Mouse (Mus musculus): ENCODE measurements around the gene Psmb5. TPM values are rescaled to one million over a fixed set of nuclear protein-coding genes. Genes with fewer than 3 reads are reported as not detected.

Psmb5 gene
- polyA plus RNA-seq, 1 experiment from 2014 or later: 364 TPM

DNA sequence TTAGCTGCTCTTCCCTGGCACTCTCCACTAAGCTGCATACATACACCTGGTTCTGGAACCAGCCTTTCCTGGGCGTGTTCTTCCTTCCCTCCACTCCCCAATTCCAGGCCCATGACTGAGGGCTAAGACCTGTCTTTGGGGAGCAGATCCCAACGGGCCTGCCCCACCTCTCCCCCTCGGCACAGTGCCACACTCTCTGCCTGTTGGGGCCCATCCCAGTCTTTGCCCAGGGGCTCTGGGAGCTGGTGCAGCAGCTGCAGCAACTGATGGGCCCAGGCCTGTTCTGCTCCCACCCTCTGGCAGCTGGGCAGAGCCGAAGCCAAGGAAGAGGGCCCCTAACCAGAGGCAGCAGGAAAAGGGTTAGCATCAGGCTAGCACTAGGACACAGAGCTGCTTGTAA lies 43.6 kb downstream of the Psmb5 start:
- no peaks in the 10 kb centered on the region for H3K27me3 ChIP-seq
- peak overlapping the region; percentile 94 for H3K27ac ChIP-seq (replicated peaks)
- H3K4me2 ChIP-seq (replicated peaks): peak overlapping the region; percentile 80
- peak overlapping the region; percentile 88 for H3K4me3 ChIP-seq (replicated peaks)
- H3K4me1 ChIP-seq: peaks cover 58% of the 10 kb centered on the region
- peaks cover 24% of the 10 kb centered on the region for H3K36me3 ChIP-seq
- no peak overlapping the region for H3K9ac ChIP-seq
- H3K9me3 ChIP-seq (replicated peaks): no peaks in the 10 kb centered on the region
- ATAC-seq (ENCODE audit: insufficient number of reproducible peaks, low FRiP score, low TSS enrichment, low read depth): peak; percentile 34
- 5% methylated on average over 4 of the region's 4 CpGs for whole genome bisulfite sequencing

DNA sequence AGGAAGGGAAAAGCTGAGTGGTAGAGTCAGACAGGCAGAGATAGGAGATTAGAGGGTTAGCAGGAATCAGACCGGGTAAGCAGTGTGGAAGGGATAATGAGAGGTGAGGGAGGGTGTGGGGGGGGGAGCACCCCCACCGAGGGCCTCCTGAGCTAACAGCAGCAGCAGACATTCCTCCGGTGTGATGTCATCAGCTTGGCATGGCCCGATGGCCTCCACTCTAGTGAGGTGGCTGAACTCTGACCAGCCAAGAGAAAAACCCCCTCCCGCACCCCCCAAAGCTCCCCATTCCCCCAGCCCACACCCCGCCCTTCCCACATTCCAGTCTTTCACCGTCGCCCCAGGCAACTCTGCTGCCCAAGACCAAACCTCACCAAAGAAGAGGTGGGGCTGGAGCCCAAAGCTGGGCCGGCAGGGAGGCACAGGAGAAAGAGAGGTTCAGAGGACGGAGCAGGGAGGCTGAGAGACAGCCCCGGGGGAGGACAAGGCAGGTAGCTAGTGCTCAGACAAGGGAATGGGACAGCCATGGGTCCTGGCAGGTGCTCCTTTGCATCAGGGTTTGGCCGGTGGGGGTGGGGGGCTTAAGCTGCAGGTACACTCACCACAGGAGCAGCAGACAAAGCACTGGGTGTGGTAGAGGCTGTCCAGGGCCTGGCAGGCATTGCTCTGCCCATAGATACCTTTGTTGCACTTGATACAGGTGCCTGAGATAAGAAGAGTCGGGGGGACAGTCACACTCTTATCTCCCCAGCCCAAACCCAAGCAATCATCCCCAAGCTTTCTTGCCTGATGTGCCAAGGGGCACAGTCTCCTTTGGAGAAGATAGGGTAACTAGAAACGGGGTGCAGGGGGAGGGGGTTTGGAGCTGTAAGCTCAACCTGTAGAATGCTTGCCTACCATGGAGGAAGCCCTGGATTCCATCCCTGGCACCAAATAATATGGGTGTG lies 44.8 kb downstream of the Psmb5 start:
- 12% methylated on average over 14 of the region's 14 CpGs for WGBS
- Histone ChIP-seq H3K27ac (replicated peaks) (peak overlapping the region; percentile 94), H3K36me3 (peaks cover 36% of the 10 kb centered on the region)

DNA sequence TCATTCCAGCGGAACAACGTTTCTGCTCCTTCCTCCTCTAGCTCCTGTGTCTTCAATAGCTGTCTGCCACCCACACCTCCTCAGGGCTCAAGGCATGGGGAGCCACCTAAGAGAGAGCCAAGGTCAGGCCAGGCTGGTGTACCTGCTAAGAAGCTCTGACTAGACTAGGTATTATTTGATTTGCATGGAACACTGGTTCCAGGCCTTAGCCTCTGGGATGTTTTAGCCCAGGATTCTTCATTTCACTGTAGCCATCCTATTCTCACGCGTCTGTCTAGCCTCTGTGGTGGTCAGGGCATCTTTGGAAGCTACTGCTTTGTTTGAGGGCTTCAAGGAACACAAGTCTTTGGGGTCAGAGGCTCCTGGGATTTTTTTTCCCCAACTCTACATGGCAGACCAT lies 45.7 kb downstream of the Psmb5 start:
- 53% methylated on average over 4 of the region's 4 CpGs for WGBS
- Histone ChIP-seq H3K9ac (no peak overlapping the region), H3K27me3 (no peaks in the 10 kb centered on the region), H3K36me3 (peaks cover 45% of the 10 kb centered on the region), H3K4me1 (peaks cover 49% of the 10 kb centered on the region), H3K27ac (replicated peaks) (0 out of 2 replicates have a peak overlapping the region, but pooled peaks have one; percentile 94), H3K4me2 (replicated peaks) (peak overlapping the region; percentile 80), H3K4me3 (replicated peaks) (0 out of 2 replicates have a peak overlapping the region, but pooled peaks have one; percentile 88), H3K9me3 (replicated peaks) (no peaks in the 10 kb centered on the region)
- ATAC-seq (ENCODE audit: insufficient number of reproducible peaks, low FRiP score, low TSS enrichment, low read depth): no peak

More for the DNA sequence above, 44.8 kb downstream of the Psmb5 start:
- peaks cover 49% of the 10 kb centered on the region for H3K4me1 ChIP-seq
- peak overlapping the region; percentile 88 for H3K4me3 ChIP-seq (replicated peaks)
- H3K4me2 ChIP-seq (replicated peaks): peak overlapping the region; percentile 80
- no peak overlapping the region for H3K9ac ChIP-seq
- no peaks in the 10 kb centered on the region for H3K9me3 ChIP-seq (replicated peaks)
- H3K27me3 ChIP-seq: no peaks in the 10 kb centered on the region
- ATAC-seq (ENCODE audit: insufficient number of reproducible peaks, low FRiP score, low TSS enrichment, low read depth): peak; percentile 17; the same call in 1 of the 2 replicates

DNA sequence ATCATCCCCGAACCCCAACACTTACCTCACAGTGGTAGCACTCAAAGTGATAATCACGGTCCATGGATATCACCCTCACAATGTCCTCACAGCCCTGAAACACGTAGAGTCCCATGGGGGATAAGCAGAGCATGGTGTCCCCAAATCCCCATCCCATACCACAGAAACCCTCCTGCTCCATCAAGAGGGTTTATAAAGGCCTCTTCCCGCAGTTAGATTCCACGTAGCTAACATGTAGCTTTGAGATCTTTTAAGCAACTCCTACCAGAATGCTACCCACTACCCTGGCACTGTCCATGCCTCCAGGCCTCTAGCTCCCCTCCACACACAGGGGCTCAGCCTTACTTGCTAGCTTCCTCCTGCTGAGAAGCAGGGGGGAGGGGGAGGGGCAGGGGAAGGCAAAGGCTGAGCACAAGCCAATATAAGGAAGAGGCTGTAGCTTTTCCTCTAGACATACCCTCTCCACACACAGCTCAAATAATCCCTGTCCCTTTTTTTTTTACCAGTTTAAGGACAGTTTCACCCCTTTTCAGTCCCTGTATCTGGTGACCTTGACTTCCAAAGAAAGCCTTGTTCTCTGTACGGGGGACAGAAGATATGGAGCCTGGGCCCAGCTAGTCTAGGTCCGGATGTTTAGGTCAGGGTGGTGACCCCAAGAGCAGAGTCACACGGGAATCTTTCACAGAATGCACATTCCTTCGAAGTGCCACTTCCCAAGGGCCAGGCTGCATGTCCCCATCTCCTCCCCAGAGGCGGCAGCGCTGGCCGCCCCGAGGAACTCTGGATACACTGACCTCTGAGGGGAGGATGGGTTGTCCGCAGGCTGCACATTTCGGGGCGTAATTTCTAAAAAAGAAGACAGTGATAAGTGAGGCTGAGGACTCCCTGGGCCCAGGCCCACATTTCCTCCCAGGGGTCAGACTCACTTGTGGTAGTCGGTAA lies 48.1 kb downstream of the Psmb5 start:
- WGBS: 50% methylated on average over 17 of the region's 17 CpGs
- H3K36me3 ChIP-seq: peaks cover 53% of the 10 kb centered on the region
- H3K27me3 ChIP-seq: no peaks in the 10 kb centered on the region
- H3K9ac ChIP-seq: no peak overlapping the region
- H3K4me1 ChIP-seq: peaks cover 38% of the 10 kb centered on the region
- 0 out of 2 replicates have a peak overlapping the region, but pooled peaks have one; percentile 39 for H3K27ac ChIP-seq (replicated peaks)
- H3K9me3 ChIP-seq (replicated peaks): no peaks in the 10 kb centered on the region
- no peak for ATAC-seq (ENCODE audit: insufficient number of reproducible peaks, low FRiP score, low TSS enrichment, low read depth)
- H3K4me2 ChIP-seq (replicated peaks): no peak overlapping the region
- no peak overlapping the region for H3K4me3 ChIP-seq (replicated peaks)

DNA sequence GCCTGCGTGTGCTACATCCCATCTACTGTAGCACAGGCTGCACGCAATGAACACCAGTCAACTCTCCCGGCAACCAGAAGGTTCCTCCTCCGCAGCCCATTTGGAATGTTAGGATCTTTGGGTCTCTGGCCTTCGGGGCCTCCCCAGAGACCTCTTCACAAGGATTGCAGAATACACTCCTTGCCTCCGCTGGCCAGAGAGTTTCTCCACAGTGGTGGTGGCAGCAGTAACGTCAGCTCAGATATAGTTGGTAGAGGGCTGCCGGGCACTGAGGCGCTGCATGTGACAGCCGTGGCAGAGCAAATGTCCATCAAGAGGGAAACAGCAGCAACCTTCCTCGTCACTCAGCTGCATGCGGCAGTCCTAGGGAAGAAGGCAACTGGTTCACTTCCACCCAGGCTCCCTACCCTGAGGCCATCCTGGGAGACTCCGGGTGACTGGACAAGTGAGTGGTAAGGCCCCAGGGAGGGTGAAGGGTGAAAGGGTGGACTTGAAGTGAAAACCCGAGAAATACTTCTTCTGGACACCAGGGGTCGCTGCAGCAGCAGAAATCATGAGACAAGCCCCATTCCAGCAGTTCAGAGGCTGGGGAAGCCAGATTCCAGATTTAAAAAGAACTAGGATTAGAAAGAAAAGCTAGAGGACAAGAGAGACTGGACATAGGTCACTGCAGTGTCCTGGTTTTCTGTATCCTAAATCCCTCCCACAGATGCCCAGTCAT lies 49.0 kb downstream of the Psmb5 start:
- no peak for ATAC-seq (ENCODE audit: insufficient number of reproducible peaks, low FRiP score, low TSS enrichment, low read depth)

More for the DNA sequence above, 49.0 kb downstream of the Psmb5 start:
- Histone ChIP-seq H3K4me2 (replicated peaks) (no peak overlapping the region), H3K9ac (no peak overlapping the region), H3K4me1 (peaks cover 30% of the 10 kb centered on the region), H3K36me3 (peaks cover 53% of the 10 kb centered on the region), H3K4me3 (replicated peaks) (no peak overlapping the region), H3K27ac (replicated peaks) (no peak overlapping the region), H3K9me3 (replicated peaks) (no peaks in the 10 kb centered on the region), H3K27me3 (no peaks in the 10 kb centered on the region)
- WGBS: 71% methylated on average over 15 of the region's 15 CpGs

MicroRNAs encoded within 50 kb of the gene (microRNA counts, 519-probe panel; counts per million panel counts)
- microRNA mmu-miR-686: not detected

Small RNA genes lying within 50 kb of the gene (microRNA-seq; reads per million reads assigned to microRNA genes)
- gene Mir686 (ENCODE audit: borderline number of aligned reads): not detected
- not detected for gene Mir6948 (ENCODE audit: borderline number of aligned reads)

Other genes starting within 250 kb of the Psmb5 start
- 8.1 and 9.3 TPM in 2 replicates for gene Slc7a7, start 200.2 kb downstream of the Psmb5 start, polyA plus RNA-seq (2015; fragmentation: Nextera tagmentation; extraction: Ambion mirVana)
- 228 and 231 TPM in 2 replicates for gene Mrpl52, start 191.1 kb downstream of the Psmb5 start, polyA plus RNA-seq (2015; fragmentation: Nextera tagmentation; extraction: Ambion mirVana)
- gene Mmp14, start 186.4 kb downstream of the Psmb5 start, polyA plus RNA-seq (2015; fragmentation: Nextera tagmentation; extraction: Ambion mirVana): 253 and 259 TPM in 2 replicates
- gene Lrp10, start 153.9 kb downstream of the Psmb5 start, polyA plus RNA-seq (2015; fragmentation: Nextera tagmentation; extraction: Ambion mirVana): 48.1 and 49.3 TPM in 2 replicates
- gene Rem2, start 141.9 kb downstream of the Psmb5 start, polyA plus RNA-seq (2015; fragmentation: Nextera tagmentation; extraction: Ambion mirVana): 3.4 and 3.9 TPM in 2 replicates
- gene Prmt5, start 100.5 kb downstream of the Psmb5 start, polyA plus RNA-seq (2015; fragmentation: Nextera tagmentation; extraction: Ambion mirVana): 71.2 and 74.9 TPM in 2 replicates
- 49.8 and 52.3 TPM in 2 replicates for gene Haus4, start 63.4 kb downstream of the Psmb5 start, polyA plus RNA-seq (2015; fragmentation: Nextera tagmentation; extraction: Ambion mirVana)
- gene Ajuba, start 40.5 kb downstream of the Psmb5 start, polyA plus RNA-seq (2015; fragmentation: Nextera tagmentation; extraction: Ambion mirVana): 49.4 and 60.2 TPM in 2 replicates
- 7.8 and 9.3 TPM in 2 replicates for gene 4931414P19Rik, start 12.0 kb downstream of the Psmb5 start, polyA plus RNA-seq (2015; fragmentation: Nextera tagmentation; extraction: Ambion mirVana)
- 0.16 TPM in 1 of 2 replicates, not detected in the other for gene Psmb11, start 3.4 kb upstream of the Psmb5 start, polyA plus RNA-seq (2015; fragmentation: Nextera tagmentation; extraction: Ambion mirVana)
- gene Gm17606, start 22.9 kb upstream of the Psmb5 start, polyA plus RNA-seq (2015; fragmentation: Nextera tagmentation; extraction: Ambion mirVana): not detected in 2 replicates
- gene Cdh24, start 23.3 kb upstream of the Psmb5 start, polyA plus RNA-seq (2015; fragmentation: Nextera tagmentation; extraction: Ambion mirVana): 4.5 and 4.8 TPM in 2 replicates
- gene 1700123O20Rik, start 68.2 kb upstream of the Psmb5 start, polyA plus RNA-seq (2015; fragmentation: Nextera tagmentation; extraction: Ambion mirVana): 74.2 and 75.5 TPM in 2 replicates
- 130 and 132 TPM in 2 replicates for gene Acin1, start 68.9 kb upstream of the Psmb5 start, polyA plus RNA-seq (2015; fragmentation: Nextera tagmentation; extraction: Ambion mirVana)
- 0.23 and 0.28 TPM in 2 replicates for gene Gm29776, start 80.8 kb upstream of the Psmb5 start, polyA plus RNA-seq (2015; fragmentation: Nextera tagmentation; extraction: Ambion mirVana)
- gene Cebpe, start 94.2 kb upstream of the Psmb5 start, polyA plus RNA-seq (2015; fragmentation: Nextera tagmentation; extraction: Ambion mirVana): not detected in 2 replicates
- gene Slc7a8, start 163.9 kb upstream of the Psmb5 start, polyA plus RNA-seq (2015; fragmentation: Nextera tagmentation; extraction: Ambion mirVana): 6.5 and 6.8 TPM in 2 replicates
- gene Rnf212b, start 196.1 kb upstream of the Psmb5 start, polyA plus RNA-seq (2015; fragmentation: Nextera tagmentation; extraction: Ambion mirVana): not detected in 2 replicates